Mouse (Mus musculus) liver, adult 2 months (tissue): ENCODE measurements at regions not wholly inside any gene's neighbourhood (a gene's known extent, or its start where the extent isn't known, plus 50 kb on each side); places are given as distances from the start of the nearest gene placed in this dataset.

ENCODE experiments used
- DNase-seq: peaks from one replicate; pipeline ENCODE4 v3.0.0-alpha.2; 2011; ENCODE audit warnings: low read depth, low spot score; ENCODE audit errors: extremely low read depth
- H3K27ac ChIP-seq: fragments of 200-500 bp; replicated peaks from 2 replicates; pipeline ENCODE4 v1.5.1; 2012; ENCODE audit warnings: low read depth, mild to moderate bottlenecking, control low read depth, inconsistent platforms, low read length; ENCODE audit not compliant: insufficient read depth
- H3K27me3 ChIP-seq: fragments of 200-500 bp; 2 replicates; pipeline ENCODE4 v1.6.1; 2012; ENCODE audit warnings: mild to moderate bottlenecking, moderate library complexity, low read length, inconsistent platforms; ENCODE audit not compliant: control insufficient read depth, insufficient read depth
- H3K36me3 ChIP-seq: fragments of 200-500 bp; 2 replicates; pipeline ENCODE4 v1.6.1; 2012; ENCODE audit warnings: low read length, inconsistent platforms; ENCODE audit not compliant: control insufficient read depth, insufficient read depth
- H3K4me1 ChIP-seq: fragments of 200-500 bp; 2 replicates; pipeline ENCODE4 v1.6.1; 2011; ENCODE audit warnings: low read length; ENCODE audit not compliant: control insufficient read depth, insufficient read depth
- H3K4me3 ChIP-seq: fragments of 200-500 bp; 2 replicates; pipeline ENCODE4 v1.5.1; 2011; ENCODE audit warnings: low read depth, mild to moderate bottlenecking, control low read depth, low read length, moderate library complexity; ENCODE audit not compliant: insufficient read depth
- H3K79me2 ChIP-seq: fragments of 200-500 bp; 2 replicates; pipeline ENCODE4 v1.6.1; 2012; ENCODE audit warnings: inconsistent platforms, mild to moderate bottlenecking, low read length, moderate library complexity; ENCODE audit not compliant: control insufficient read depth, insufficient read depth
- H3K9ac ChIP-seq: fragments of 200-500 bp; 2 replicates; pipeline ENCODE4 v1.6.1; 2012; ENCODE audit warnings: low read depth, mild to moderate bottlenecking, control low read depth, inconsistent platforms, low read length
- CTCF ChIP-seq: fragments of 200-500 bp; IDR thresholded peaks from 2 replicates; pipeline ENCODE4 v1.5.1; 2011; ENCODE audit warnings: low read depth, low read length, control low read depth
- POLR2A ChIP-seq: fragments of 200-500 bp; IDR thresholded peaks from 2 replicates; pipeline ENCODE4 v1.6.1; 2011; ENCODE audit warnings: low read length, control low read depth; ENCODE audit not compliant: insufficient read depth; ENCODE audit errors: extremely low read depth
- WGBS: fragments of 180-500 bp; shearing (Covaris S2); methylation state at CpG from one replicate; pipeline ENCODE4 v1.1.7; 2018; 5-methylcytosine and 5-hydroxymethylcytosine counted together

DNA sequence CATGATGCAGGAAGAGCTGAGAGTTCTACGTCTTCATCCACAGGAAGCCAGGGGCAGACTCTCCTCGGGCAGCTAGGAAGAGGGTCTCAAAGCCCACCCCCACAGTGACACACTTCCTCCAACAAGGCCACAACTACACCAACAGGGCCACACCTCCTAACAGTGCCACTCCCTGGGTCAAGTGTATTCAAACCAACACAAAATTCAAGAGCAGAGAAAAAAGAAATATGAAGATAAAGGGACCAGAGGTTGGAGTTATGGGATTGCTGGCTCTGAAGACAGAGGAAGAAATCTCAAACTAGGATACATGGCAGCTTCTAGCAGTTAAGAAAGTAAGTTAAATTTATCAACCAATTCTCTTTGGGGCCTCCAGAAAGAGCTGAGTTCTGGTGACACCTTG is 90.7 kb upstream of the Cpsf6 start:
- no peaks in the 10 kb centered on the region for H3K27me3 ChIP-seq

DNA sequence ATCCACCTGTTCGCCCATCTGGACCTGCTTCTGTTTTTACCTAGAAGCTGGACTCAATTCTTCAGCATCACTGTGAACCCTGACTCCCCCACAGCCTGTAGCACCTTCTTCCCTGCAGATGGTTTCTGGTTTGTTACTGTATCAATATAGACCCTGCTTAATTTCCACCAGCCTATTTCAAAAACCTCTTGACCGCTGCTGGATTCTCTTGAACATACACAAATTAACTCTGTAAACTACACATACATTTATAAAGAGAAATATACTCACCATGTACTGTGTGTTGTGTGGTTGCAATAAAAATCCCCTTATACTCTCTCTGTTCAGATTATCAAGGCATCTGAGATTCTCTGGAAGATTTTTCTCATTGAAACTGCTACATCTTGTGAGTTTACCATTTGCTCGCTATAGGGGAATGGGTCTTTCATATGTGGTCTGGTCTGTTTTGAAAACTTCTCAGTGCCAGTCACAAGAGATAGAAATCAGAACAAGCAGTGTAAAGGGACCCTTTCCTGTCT is 89.8 kb upstream of the Cpsf6 start:
- Histone ChIP-seq H3K27me3 (no peaks in the 10 kb centered on the region), H3K79me2 (no peaks in the 10 kb centered on the region), H3K36me3 (no peaks in the 10 kb centered on the region), H3K9ac (no peak overlapping the region), H3K4me1 (no peaks in the 10 kb centered on the region), H3K27ac (no peak overlapping the region), H3K4me3 (no peak overlapping the region)
- 96% methylated on average over 3 of the region's 3 CpGs for WGBS
- TF ChIP-seq POLR2A: no peak
- no peak for TF ChIP-seq CTCF
- no peak for DNase-seq

More for the DNA sequence above, 90.7 kb upstream of the Cpsf6 start:
- H3K4me1 ChIP-seq: no peaks in the 10 kb centered on the region
- H3K4me3 ChIP-seq: no peak overlapping the region
- no peaks in the 10 kb centered on the region for H3K36me3 ChIP-seq
- no peak overlapping the region for H3K9ac ChIP-seq
- H3K27ac ChIP-seq: no peak overlapping the region
- 86% methylated on average over 2 of the region's 2 CpGs for WGBS
- no peaks in the 10 kb centered on the region for H3K79me2 ChIP-seq
- DNase-seq: no peak
- no peak for TF ChIP-seq POLR2A
- no peak for TF ChIP-seq CTCF

DNA sequence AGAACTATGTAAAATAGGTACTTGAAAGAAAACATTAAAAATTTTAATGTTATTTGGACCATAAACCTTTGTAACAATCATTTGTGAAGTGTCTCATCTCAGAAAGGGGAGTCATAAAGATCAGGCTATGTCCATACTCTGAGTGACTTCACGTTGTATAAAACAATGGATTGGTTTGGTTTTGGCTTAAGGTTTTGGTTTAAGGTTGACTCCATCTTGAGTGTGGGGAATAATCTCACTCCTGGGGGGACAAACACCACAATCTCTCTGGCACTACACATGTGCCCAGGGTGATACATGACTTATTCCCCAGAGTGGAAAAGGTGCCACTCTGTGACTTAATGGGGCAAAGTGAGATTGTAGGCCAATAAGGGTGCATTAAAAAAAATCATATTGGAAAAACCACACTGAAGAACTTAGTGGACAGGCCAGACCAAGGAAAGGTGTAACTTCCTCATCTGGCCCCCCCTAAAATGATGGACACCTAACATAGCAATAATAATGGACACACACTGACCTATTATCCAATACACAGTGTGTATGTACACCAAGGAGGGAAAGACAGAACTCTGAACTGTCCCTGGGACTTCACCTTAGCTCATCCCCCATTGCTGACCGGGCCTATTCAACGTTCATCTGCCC is 89.2 kb upstream of the Cpsf6 start:
- TF ChIP-seq CTCF (no peak), POLR2A (no peak)

DNA sequence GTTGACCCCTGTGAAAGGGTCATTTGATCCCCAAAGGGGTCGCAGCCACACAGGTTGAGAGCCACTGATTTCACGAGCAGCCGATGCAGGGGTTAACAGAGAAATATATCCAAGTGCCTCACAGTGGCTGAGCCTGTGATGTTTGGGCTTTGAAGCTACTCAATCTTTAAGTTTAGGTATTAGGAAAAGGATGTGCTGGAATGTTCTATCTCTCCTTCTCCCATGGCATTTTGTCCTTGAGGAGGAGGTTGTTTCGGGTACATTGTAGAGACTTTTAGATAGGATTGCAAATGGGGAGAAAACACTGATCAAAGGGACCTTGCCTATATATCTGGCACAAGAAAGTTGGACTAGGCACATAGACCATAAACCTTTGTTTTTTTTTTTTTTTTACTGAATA is 88.6 kb upstream of the Cpsf6 start:
- Histone ChIP-seq H3K4me1 (no peaks in the 10 kb centered on the region), H3K9ac (no peak overlapping the region), H3K36me3 (no peaks in the 10 kb centered on the region), H3K27ac (no peak overlapping the region), H3K79me2 (no peaks in the 10 kb centered on the region), H3K27me3 (no peaks in the 10 kb centered on the region), H3K4me3 (no peak overlapping the region)
- DNase-seq: no peak
- 94% methylated on average over 4 of the region's 4 CpGs for WGBS
- TF ChIP-seq CTCF: no peak
- no peak for TF ChIP-seq POLR2A

More for the DNA sequence above, 89.2 kb upstream of the Cpsf6 start:
- WGBS: 97% methylated on average over 3 of the region's 3 CpGs
- no peak overlapping the region for H3K27ac ChIP-seq
- H3K36me3 ChIP-seq: no peaks in the 10 kb centered on the region
- no peaks in the 10 kb centered on the region for H3K4me1 ChIP-seq
- no peak for DNase-seq
- no peak overlapping the region for H3K4me3 ChIP-seq
- H3K79me2 ChIP-seq: no peaks in the 10 kb centered on the region
- H3K9ac ChIP-seq: no peak overlapping the region
- H3K27me3 ChIP-seq: no peaks in the 10 kb centered on the region

DNA sequence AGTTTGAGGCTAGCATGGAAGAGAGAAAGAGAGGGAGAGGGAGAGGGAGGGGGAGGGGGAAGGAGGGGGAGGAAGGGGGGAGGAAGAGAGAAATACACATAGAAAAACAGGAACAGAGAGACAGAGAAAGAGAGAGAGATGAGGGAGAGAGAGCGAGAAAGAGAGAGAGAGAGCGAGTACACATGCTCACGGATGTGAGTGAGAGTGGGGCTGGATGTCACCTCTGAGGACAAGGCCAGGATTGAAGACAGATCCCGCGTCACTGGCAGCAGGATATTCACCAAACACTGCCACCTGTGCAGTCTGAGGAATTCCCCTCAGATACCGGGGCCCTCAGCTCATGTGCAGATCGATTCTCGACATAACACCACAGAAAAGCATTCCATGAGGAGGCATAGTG is 87.3 kb upstream of the Cpsf6 start:
- no peak for DNase-seq
- TF ChIP-seq POLR2A (no peak), CTCF (no peak)
- Histone ChIP-seq H3K4me1 (no peaks in the 10 kb centered on the region), H3K79me2 (no peaks in the 10 kb centered on the region), H3K27ac (no peak overlapping the region), H3K27me3 (no peaks in the 10 kb centered on the region), H3K36me3 (no peaks in the 10 kb centered on the region), H3K9ac (no peak overlapping the region), H3K4me3 (no peak overlapping the region)
- WGBS: 92% methylated on average over 8 of the region's 8 CpGs

DNA sequence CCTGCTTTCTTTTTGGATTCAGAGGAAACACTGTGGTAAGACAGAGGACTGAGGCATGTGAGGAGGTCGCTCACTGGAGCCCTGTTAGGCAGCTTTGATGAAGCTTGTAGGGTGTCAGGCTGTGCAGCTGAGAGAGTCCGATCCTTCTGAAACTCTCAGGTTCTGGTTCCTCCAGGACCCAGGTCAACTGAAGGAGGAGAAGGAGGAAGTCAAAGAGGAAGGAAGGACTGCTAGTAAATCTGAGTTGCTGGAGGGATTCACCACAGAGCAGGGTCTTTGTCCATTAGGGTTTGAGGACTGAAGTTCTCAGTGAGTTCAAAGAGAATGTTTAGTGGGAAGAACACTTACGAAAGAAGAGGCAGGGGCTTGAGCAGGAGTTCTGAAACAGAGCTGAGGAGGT is 86.6 kb upstream of the Cpsf6 start:
- no peak overlapping the region for H3K27ac ChIP-seq
- no peak for DNase-seq
- no peaks in the 10 kb centered on the region for H3K79me2 ChIP-seq
- no peaks in the 10 kb centered on the region for H3K4me1 ChIP-seq
- no peak overlapping the region for H3K9ac ChIP-seq
- TF ChIP-seq CTCF: no peak
- TF ChIP-seq POLR2A: no peak
- no peaks in the 10 kb centered on the region for H3K27me3 ChIP-seq
- no peaks in the 10 kb centered on the region for H3K36me3 ChIP-seq
- 91% methylated on average over 3 of the region's 3 CpGs for WGBS
- H3K4me3 ChIP-seq: no peak overlapping the region
